Mouse (Mus musculus): Measurements from ENCODE around the gene Car5b. TPM values are rescaled to one million over a fixed set of nuclear protein-coding genes. Genes with fewer than 3 reads are reported as not detected.

The Car5b gene
- polyA plus RNA-seq, 1 experiment = 7.5 TPM

- Histone ChIP-seq H3K4me2 (ENCODE audit: low read depth) (no peak overlapping the region), H3K27me3 (ENCODE audit: control insufficient read depth, insufficient read depth, insufficient read length) (no peaks in the 10 kb centered on the region), H3K79me2 (ENCODE audit: control insufficient read depth, insufficient read depth) (no peaks in the 10 kb centered on the region), H3K36me3 (ENCODE audit: control insufficient read depth, insufficient read depth) (no peaks in the 10 kb centered on the region), H3ac (ENCODE audit: control insufficient read depth, insufficient read length) (no peak overlapping the region), H3K4me3 (no peak overlapping the region)
- TF ChIP-seq REST (IDR thresholded peaks at IDR 0.05; ENCODE audit: insufficient read depth, insufficient read length) (no peak), POLR2AphosphoS2 (IDR thresholded peaks at IDR 0.05; ENCODE audit: insufficient read length, low read depth) (no peak), MAX (IDR thresholded peaks at IDR 0.05; ENCODE audit: low read depth) (no peak)
Measured at GRCm38 (mm10) chrX:164038882-164039281, 11.1 kb upstream of the Car5b start.

DNA sequence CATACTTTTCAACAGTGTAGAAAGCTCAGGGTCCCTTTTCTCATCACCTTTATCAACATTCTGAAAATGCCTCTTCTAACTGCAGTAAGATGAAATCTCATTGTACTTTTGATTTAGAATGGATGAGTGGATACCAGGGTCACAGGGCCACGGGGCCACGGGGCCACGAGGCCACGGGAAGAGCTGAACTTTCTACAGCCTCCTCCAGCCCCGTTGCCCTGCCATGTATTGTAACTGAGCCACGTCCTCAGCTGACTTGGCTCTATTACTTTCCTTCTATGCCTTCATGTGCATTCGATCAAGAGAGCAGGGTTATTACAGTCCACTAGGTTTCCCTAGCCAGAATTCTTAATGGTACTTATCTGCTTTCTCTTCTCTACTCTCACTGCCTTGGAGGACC lies 8.1 kb upstream of the Car5b start:
- Histone ChIP-seq H3K36me3 (ENCODE audit: control insufficient read depth, insufficient read depth) (no peaks in the 10 kb centered on the region), H3K4me2 (ENCODE audit: low read depth) (no peak overlapping the region), H3K79me2 (ENCODE audit: control insufficient read depth, insufficient read depth) (no peaks in the 10 kb centered on the region), H3K4me3 (no peak overlapping the region), H3ac (ENCODE audit: control insufficient read depth, insufficient read length) (no peak overlapping the region), H3K27me3 (ENCODE audit: control insufficient read depth, insufficient read depth, insufficient read length) (no peaks in the 10 kb centered on the region)
- TF ChIP-seq POLR2AphosphoS2 (IDR thresholded peaks at IDR 0.05; ENCODE audit: insufficient read length, low read depth) = no peak
- TF ChIP-seq TCF12 (IDR thresholded peaks at IDR 0.05; ENCODE audit: insufficient read depth, poor library complexity, severe bottlenecking) = no peak
- TF ChIP-seq CEBPB (IDR thresholded peaks at IDR 0.05; ENCODE audit: insufficient read depth, poor library complexity, severe bottlenecking) = no peak
- no peak for TF ChIP-seq POLR2A (IDR thresholded peaks at IDR 0.05; ENCODE audit: insufficient read length, low read depth)
- TF ChIP-seq REST (IDR thresholded peaks at IDR 0.05; ENCODE audit: insufficient read depth, insufficient read length) = no peak
- TF ChIP-seq MAX (IDR thresholded peaks at IDR 0.05; ENCODE audit: low read depth) = no peak
- TF ChIP-seq MYOD1 (IDR thresholded peaks at IDR 0.05; ENCODE audit: control insufficient read depth in 1 of 3, insufficient read length in 2 of 3, low read depth in 2 of 3) = no peak
- no peak for TF ChIP-seq E2F4 (IDR thresholded peaks at IDR 0.05; ENCODE audit: insufficient read depth)
- TF ChIP-seq TCF3 (IDR thresholded peaks at IDR 0.05; ENCODE audit: insufficient read length, low read depth) = no peak
- no peak for TF ChIP-seq USF1 (IDR thresholded peaks at IDR 0.05; ENCODE audit: low read depth)
- no peak for TF ChIP-seq SRF (IDR thresholded peaks at IDR 0.05; ENCODE audit: control insufficient read depth, insufficient read length, low read depth)
- TF ChIP-seq MYOG (IDR thresholded peaks at IDR 0.05; ENCODE audit: control insufficient read depth in 1 of 3, insufficient read depth in 1 of 3, insufficient read length in 2 of 3, low read depth in 2 of 3) = no peak

DNA sequence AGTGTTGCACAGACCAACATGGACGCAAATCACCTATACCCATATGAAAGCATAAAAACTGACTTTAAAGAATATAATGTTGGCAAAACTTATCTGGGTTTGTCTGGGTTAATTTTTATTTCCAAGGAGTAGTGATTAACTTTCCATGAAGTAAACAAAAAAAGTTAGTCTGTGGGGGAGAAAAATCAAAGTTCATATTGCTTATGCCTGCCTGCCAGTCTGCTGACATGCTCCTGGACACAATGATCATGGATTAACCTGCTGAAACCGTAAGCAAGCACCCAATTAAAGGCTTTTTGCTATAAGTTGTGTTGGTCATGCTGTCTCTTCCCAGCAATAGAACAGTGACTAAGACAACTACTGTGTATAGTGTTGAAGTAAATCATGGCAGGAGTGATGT lies 7.6 kb upstream of the Car5b start:
- no peaks in the 10 kb centered on the region for H3K36me3 ChIP-seq (ENCODE audit: control insufficient read depth, insufficient read depth)
- H3K79me2 ChIP-seq (ENCODE audit: control insufficient read depth, insufficient read depth) = no peaks in the 10 kb centered on the region
- H3K4me3 ChIP-seq = no peak overlapping the region
- H3K27me3 ChIP-seq (ENCODE audit: control insufficient read depth, insufficient read depth, insufficient read length) = no peaks in the 10 kb centered on the region
- TF ChIP-seq MYOG (IDR thresholded peaks at IDR 0.05; ENCODE audit: control insufficient read depth in 1 of 3, insufficient read depth in 1 of 3, insufficient read length in 2 of 3, low read depth in 2 of 3) (no peak), REST (IDR thresholded peaks at IDR 0.05; ENCODE audit: insufficient read depth, insufficient read length) (no peak), POLR2AphosphoS2 (IDR thresholded peaks at IDR 0.05; ENCODE audit: insufficient read length, low read depth) (no peak), USF1 (IDR thresholded peaks at IDR 0.05; ENCODE audit: low read depth) (no peak)
- H3ac ChIP-seq (ENCODE audit: control insufficient read depth, insufficient read length) = no peak overlapping the region
- H3K4me2 ChIP-seq (ENCODE audit: low read depth) = no peak overlapping the region

DNA sequence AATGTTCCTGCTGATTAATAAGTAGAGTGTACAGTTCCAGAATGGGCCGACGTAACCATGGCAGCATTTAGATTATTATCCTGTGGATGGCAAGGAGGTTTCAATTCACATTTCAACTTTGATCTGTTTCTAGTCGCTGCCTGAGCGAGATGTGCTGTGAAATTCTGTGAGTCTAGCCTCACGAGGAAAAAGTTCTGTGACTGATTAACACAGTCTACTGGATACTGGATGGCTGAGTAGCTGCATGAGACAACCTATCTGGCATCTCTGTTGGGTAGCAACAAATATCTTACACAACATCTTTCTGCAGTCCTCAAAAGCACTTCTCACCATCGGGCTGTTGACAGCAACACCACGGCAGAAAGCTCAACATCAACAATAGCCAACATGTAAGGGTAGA lies 4.7 kb upstream of the Car5b start:
- Histone ChIP-seq H3K36me3 (ENCODE audit: control insufficient read depth, insufficient read depth) (no peaks in the 10 kb centered on the region), H3K79me2 (ENCODE audit: control insufficient read depth, insufficient read depth) (no peaks in the 10 kb centered on the region), H3K4me3 (no peak overlapping the region), H3K27me3 (ENCODE audit: control insufficient read depth, insufficient read depth, insufficient read length) (no peaks in the 10 kb centered on the region), H3K4me2 (ENCODE audit: low read depth) (no peak overlapping the region), H3ac (ENCODE audit: control insufficient read depth, insufficient read length) (no peak overlapping the region)
- TF ChIP-seq MYOG (IDR thresholded peaks at IDR 0.05; ENCODE audit: control insufficient read depth in 1 of 3, insufficient read depth in 1 of 3, insufficient read length in 2 of 3, low read depth in 2 of 3) (no peak), USF1 (IDR thresholded peaks at IDR 0.05; ENCODE audit: low read depth) (no peak), MAX (IDR thresholded peaks at IDR 0.05; ENCODE audit: low read depth) (no peak), TCF3 (IDR thresholded peaks at IDR 0.05; ENCODE audit: insufficient read length, low read depth) (no peak), POLR2AphosphoS2 (IDR thresholded peaks at IDR 0.05; ENCODE audit: insufficient read length, low read depth) (no peak), E2F4 (IDR thresholded peaks at IDR 0.05; ENCODE audit: insufficient read depth) (no peak)

DNA sequence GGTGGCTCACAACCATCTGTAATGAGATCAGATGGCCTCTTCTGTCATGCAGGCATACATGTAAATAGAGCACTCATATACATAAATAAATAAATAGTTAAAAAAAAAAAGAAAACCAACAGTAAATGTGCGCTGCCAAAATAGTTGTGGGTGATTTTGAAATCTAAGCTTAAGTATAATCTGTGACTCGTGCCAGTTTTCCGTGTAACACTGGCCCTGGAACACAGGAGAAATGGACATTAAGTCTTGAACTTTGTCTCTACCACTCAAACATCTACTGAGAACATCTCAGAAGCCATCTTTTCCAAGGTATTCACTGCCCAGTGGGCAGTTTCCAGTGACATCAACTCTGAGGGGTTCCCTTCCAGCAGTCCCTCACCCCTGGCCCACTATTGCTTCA lies 12.2 kb downstream of the Car5b start:
- no peak overlapping the region for H3K4me3 ChIP-seq
- H3ac ChIP-seq (ENCODE audit: control insufficient read depth, insufficient read length) = no peak overlapping the region
- no peaks in the 10 kb centered on the region for H3K36me3 ChIP-seq (ENCODE audit: control insufficient read depth, insufficient read depth)
- H3K27me3 ChIP-seq (ENCODE audit: control insufficient read depth, insufficient read depth, insufficient read length) = no peaks in the 10 kb centered on the region
- no peaks in the 10 kb centered on the region for H3K79me2 ChIP-seq (ENCODE audit: control insufficient read depth, insufficient read depth)
- TF ChIP-seq POLR2AphosphoS2 (IDR thresholded peaks at IDR 0.05; ENCODE audit: insufficient read length, low read depth) (no peak), TCF12 (IDR thresholded peaks at IDR 0.05; ENCODE audit: insufficient read depth, poor library complexity, severe bottlenecking) (no peak), E2F4 (IDR thresholded peaks at IDR 0.05; ENCODE audit: insufficient read depth) (no peak), REST (IDR thresholded peaks at IDR 0.05; ENCODE audit: insufficient read depth, insufficient read length) (no peak), SRF (IDR thresholded peaks at IDR 0.05; ENCODE audit: control insufficient read depth, insufficient read length, low read depth) (no peak), CEBPB (IDR thresholded peaks at IDR 0.05; ENCODE audit: insufficient read depth, poor library complexity, severe bottlenecking) (no peak), TCF3 (IDR thresholded peaks at IDR 0.05; ENCODE audit: insufficient read length, low read depth) (no peak), MAX (IDR thresholded peaks at IDR 0.05; ENCODE audit: low read depth) (no peak)
- peak overlapping the region; percentile 5 for H3K4me2 ChIP-seq (ENCODE audit: low read depth)

All from myocyte (in vitro differentiated cells).